Mouse (Mus musculus) midbrain, embryonic 14.5 days (tissue): Measurements from ENCODE around the gene Tldc1. TPM values are rescaled to one million over a fixed set of nuclear protein-coding genes. Genes with fewer than 3 reads are reported as not detected.

Source experiments
- ATAC-seq: fragments of 200-750 bp; cut with Nextera tagmentation; 2 replicates; pipeline ENCODE4 v1.8.0; 2017; ENCODE audit warnings: moderate number of reproducible peaks, moderate library complexity; ENCODE audit not compliant: low FRiP score, low TSS enrichment
- DNase-seq: peaks from one replicate; pipeline ENCODE4 v3.0.0-alpha.2; 2015
- H3K27ac ChIP-seq: fragments of 300-500 bp; sonication (generic); replicated peaks from 2 replicates; pipeline ENCODE4 v1.5.1; 2014; ENCODE audit warnings: mild to moderate bottlenecking, low read depth, low read length, moderate library complexity
- H3K27me3 ChIP-seq: fragments of 300-500 bp; sonication (generic); 2 replicates; pipeline ENCODE4 v1.6.1; 2014; ENCODE audit warnings: low read length, control low read depth, mixed read lengths; ENCODE audit not compliant: control insufficient read depth, insufficient read depth
- H3K36me3 ChIP-seq: fragments of 300-500 bp; sonication (generic); 2 replicates; pipeline ENCODE4 v1.6.1; 2014; ENCODE audit warnings: low read length, control low read depth; ENCODE audit not compliant: control insufficient read depth, insufficient read depth
- H3K4me1 ChIP-seq: fragments of 300-500 bp; sonication (generic); 2 replicates; pipeline ENCODE4 v1.6.1; 2014; ENCODE audit warnings: mild to moderate bottlenecking, antibody characterized with exemption, low read length, control low read depth; ENCODE audit not compliant: control insufficient read depth, insufficient read depth
- H3K4me2 ChIP-seq: fragments of 300-500 bp; sonication (generic); 2 replicates; pipeline ENCODE4 v1.6.1; 2014; ENCODE audit warnings: mild to moderate bottlenecking, low read length, moderate library complexity
- H3K4me3 ChIP-seq: fragments of 300-500 bp; sonication (generic); replicated peaks from 2 replicates; pipeline ENCODE4 v1.5.1; 2014; ENCODE audit warnings: low read depth, low read length
- H3K9ac ChIP-seq: fragments of 300-500 bp; sonication (generic); replicated peaks from 2 replicates; pipeline ENCODE4 v1.6.1; 2014; ENCODE audit warnings: mild to moderate bottlenecking, low read length, moderate library complexity
- H3K9me3 ChIP-seq: fragments of 300-500 bp; sonication (generic); 2 replicates; pipeline ENCODE4 v1.6.1; 2016; ENCODE audit warnings: low read length, control low read depth, mixed read lengths; ENCODE audit not compliant: control insufficient read depth
- WGBS: fragments of 180-500 bp; shearing (Covaris S2); extraction: QIAGEN DNeasy Blood & Tissue Kit; methylation state at CpG from one replicate; pipeline ENCODE4 v1.1.7; 2014; 5-methylcytosine and 5-hydroxymethylcytosine counted together
- polyA plus RNA-seq: library from polyadenylated mRNA; unstranded; fragments of >200 nt; fragmentation: Nextera tagmentation; extraction: Ambion mirVana; gene quantifications from 2 replicates; pipeline ENCODE4 v1.2.1, GENCODE M21; 2014

Gene Tldc1
- polyA plus RNA-seq, 1 experiment from 2014 or later: 5.8 TPM

DNA sequence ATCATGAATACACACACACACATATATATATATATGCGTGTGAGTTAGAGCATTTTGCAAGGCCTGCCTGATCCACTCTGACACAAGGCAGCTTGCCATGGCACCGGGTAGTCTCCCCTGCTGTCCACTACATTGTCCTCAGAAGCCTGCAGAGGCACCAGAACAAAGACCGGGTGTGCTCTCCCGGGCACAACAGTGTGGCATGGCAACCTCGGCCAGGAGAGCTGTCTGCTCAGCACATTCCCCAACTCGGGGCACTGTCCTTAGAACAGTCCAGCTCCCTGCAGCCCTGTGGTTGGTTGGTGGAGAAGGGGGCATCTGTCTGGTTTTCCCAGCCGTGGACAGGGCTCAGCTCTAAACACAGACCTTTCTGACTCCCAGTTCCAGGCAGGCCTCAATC lies 41.1 kb upstream of the Tldc1 start:
- no peak overlapping the region for H3K27ac ChIP-seq
- no peaks in the 10 kb centered on the region for H3K27me3 ChIP-seq
- WGBS: 64% methylated on average over 7 of the region's 7 CpGs
- H3K9ac ChIP-seq: no peak overlapping the region
- no peak overlapping the region for H3K4me3 ChIP-seq
- ATAC-seq (no peak), DNase-seq (no peak)
- H3K36me3 ChIP-seq: peaks cover 25% of the 10 kb centered on the region
- no peaks in the 10 kb centered on the region for H3K4me1 ChIP-seq
- H3K4me2 ChIP-seq: no peak overlapping the region
- H3K9me3 ChIP-seq: no peaks in the 10 kb centered on the region

DNA sequence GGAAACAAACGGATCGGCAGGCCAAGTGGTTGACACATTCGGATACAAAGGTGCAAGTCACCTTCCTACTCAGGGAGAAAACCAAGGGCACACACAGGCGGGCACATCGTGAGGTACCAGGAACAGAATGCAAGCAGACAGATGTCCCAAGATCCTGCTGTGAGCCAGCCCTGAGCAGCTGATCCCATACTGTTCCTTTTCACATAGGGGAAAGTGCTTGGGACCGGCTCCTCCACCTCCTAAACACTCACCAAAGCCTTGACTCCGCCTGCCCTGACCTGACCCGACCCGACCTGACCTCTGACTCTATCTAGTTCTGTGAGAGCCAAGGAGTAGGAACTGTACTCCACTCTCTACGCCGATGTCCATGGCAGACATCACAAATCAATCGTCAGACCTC lies 39.2 kb upstream of the Tldc1 start:
- ATAC-seq (no peak), DNase-seq (no peak)
- no peak overlapping the region for H3K4me2 ChIP-seq
- H3K27me3 ChIP-seq: no peaks in the 10 kb centered on the region
- no peak overlapping the region for H3K4me3 ChIP-seq
- no peaks in the 10 kb centered on the region for H3K9me3 ChIP-seq
- H3K36me3 ChIP-seq: peaks cover 21% of the 10 kb centered on the region
- H3K4me1 ChIP-seq: no peaks in the 10 kb centered on the region
- no peak overlapping the region for H3K27ac ChIP-seq
- no peak overlapping the region for H3K9ac ChIP-seq
- 33% methylated on average over 12 of the region's 12 CpGs for WGBS

DNA sequence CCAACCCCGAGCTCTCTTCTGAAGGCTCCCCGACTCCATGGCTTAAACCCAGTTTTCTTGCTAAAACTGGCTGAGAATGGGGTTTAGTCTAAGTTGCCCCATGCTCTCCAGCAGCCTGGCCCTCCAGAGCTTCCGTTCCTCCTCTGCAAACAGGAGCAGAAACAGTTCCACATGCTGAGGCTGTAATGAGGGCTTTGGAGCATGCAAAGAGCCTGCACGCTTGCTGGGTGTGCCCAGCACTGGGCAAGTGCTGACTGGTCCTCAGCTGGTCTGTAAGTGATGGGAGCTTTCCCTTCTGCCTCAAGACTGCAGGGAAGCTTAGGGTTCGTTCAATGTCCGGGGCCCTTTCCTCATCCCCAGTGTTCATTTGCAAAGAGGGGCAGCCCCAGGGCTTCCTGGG lies 38.0 kb upstream of the Tldc1 start:
- ATAC-seq: no peak
- no peak for DNase-seq
- no peaks in the 10 kb centered on the region for H3K9me3 ChIP-seq
- 75% methylated on average over 6 of the region's 6 CpGs for WGBS
- H3K27ac ChIP-seq: no peak overlapping the region
- H3K4me3 ChIP-seq: no peak overlapping the region
- H3K4me2 ChIP-seq: no peak overlapping the region
- no peaks in the 10 kb centered on the region for H3K27me3 ChIP-seq
- H3K4me1 ChIP-seq: peaks cover 4% of the 10 kb centered on the region
- H3K36me3 ChIP-seq: peaks cover 15% of the 10 kb centered on the region
- no peak overlapping the region for H3K9ac ChIP-seq

DNA sequence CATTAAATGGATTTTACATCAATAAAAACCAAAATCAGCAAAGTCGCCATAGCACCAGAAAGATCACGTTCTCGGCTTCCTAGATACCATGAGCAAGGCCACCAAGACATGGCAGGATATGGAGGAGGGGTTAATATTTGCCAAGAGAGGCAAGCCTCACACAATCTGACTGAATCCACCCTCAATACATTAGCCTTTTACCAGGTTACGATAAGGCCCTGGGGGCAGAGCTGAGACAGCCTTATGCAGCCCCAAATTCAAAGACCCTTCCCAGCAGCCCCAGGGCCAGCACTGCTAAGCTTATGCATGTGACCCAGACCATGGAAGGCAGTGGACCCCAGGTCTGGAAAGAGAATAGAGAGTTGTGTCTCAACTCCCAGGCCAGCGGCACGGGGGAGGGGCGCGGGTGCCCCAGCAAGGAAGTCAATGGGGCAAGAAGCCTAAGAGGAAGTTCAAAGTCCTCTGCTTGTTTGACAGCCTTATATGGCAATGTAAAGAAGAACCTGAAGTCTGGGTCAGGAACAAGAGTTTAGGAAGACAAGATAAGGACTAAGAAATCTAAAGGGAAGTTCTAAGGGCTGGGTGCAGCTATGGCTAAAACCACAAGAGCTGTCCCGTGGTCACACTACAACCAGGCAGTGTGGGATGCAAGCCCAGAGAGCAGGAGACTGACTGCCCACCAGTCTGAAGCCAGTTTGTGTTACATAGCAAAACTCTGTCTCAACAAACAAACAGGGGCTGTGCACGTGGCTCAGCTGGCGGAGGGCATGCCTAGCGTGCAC lies 34.6 kb upstream of the Tldc1 start:
- no peaks in the 10 kb centered on the region for H3K9me3 ChIP-seq
- peaks cover 22% of the 10 kb centered on the region for H3K4me1 ChIP-seq
- no peak overlapping the region for H3K9ac ChIP-seq
- peaks cover 14% of the 10 kb centered on the region for H3K36me3 ChIP-seq
- no peaks in the 10 kb centered on the region for H3K27me3 ChIP-seq
- H3K4me3 ChIP-seq: no peak overlapping the region
- DNase-seq: no peak
- H3K27ac ChIP-seq: no peak overlapping the region
- WGBS: 76% methylated on average over 12 of the region's 12 CpGs
- no peak overlapping the region for H3K4me2 ChIP-seq
- ATAC-seq: no peak

DNA sequence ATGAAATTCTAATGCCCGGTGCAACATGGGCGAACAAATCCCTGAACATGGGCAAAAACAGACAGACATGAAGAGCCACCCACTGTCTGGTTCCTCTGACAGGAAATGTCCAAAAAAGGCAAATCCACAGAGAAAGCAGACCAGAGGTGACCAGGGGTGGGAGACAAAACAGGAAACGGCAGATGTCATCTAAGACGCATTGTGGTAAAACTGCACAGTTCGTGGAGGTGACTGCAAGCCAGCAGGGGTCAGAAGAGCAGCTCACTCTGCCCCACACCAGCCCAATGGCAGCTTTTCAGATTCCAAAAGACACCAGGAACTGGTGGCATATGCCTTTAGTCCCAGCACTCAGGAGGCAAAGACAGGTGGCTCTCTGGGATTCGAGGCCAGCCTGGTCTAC lies 33.7 kb upstream of the Tldc1 start:
- H3K9me3 ChIP-seq: no peaks in the 10 kb centered on the region
- peaks cover 14% of the 10 kb centered on the region for H3K36me3 ChIP-seq
- H3K27me3 ChIP-seq: no peaks in the 10 kb centered on the region
- DNase-seq (no peak), ATAC-seq (no peak)
- H3K27ac ChIP-seq: no peak overlapping the region
- H3K4me3 ChIP-seq: no peak overlapping the region
- peaks cover 22% of the 10 kb centered on the region for H3K4me1 ChIP-seq
- WGBS: 63% methylated on average over 6 of the region's 6 CpGs
- H3K9ac ChIP-seq: no peak overlapping the region
- H3K4me2 ChIP-seq: no peak overlapping the region

DNA sequence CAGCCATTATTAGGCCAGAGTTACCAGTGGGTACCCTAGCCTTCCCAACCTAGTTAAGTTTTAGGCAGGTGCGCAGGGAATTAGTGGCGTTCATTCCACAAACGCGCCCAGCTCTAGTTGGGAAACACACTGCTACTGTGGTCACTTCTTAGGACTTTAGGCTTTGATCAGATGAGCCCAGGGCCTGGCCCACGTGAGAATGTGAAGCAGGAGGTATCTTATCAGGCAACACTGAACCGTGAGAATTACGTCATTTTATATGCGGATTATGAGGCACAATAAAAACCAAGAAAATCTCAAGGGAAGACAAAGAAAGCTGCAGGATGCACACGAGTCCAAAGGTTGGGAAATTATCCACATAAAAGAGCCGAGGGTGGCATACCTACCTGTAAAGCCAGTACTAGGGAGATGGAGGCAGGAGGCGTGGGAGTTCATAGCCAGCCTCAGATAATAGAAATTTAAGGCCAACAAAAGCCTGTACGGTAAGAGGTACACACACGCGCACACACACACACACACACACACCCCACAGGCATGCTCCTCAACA lies 32.8 kb upstream of the Tldc1 start:
- Histone ChIP-seq H3K27ac (peak overlapping the region; percentile 41; the same call in 1 of the 2 replicates), H3K4me2 (no peak overlapping the region), H3K9ac (no peak overlapping the region), H3K9me3 (no peaks in the 10 kb centered on the region), H3K4me3 (no peak overlapping the region), H3K4me1 (peaks cover 22% of the 10 kb centered on the region), H3K36me3 (peaks cover 14% of the 10 kb centered on the region), H3K27me3 (no peaks in the 10 kb centered on the region)
- WGBS: 67% methylated on average over 14 of the region's 14 CpGs
- no peak for ATAC-seq
- DNase-seq: no peak

DNA sequence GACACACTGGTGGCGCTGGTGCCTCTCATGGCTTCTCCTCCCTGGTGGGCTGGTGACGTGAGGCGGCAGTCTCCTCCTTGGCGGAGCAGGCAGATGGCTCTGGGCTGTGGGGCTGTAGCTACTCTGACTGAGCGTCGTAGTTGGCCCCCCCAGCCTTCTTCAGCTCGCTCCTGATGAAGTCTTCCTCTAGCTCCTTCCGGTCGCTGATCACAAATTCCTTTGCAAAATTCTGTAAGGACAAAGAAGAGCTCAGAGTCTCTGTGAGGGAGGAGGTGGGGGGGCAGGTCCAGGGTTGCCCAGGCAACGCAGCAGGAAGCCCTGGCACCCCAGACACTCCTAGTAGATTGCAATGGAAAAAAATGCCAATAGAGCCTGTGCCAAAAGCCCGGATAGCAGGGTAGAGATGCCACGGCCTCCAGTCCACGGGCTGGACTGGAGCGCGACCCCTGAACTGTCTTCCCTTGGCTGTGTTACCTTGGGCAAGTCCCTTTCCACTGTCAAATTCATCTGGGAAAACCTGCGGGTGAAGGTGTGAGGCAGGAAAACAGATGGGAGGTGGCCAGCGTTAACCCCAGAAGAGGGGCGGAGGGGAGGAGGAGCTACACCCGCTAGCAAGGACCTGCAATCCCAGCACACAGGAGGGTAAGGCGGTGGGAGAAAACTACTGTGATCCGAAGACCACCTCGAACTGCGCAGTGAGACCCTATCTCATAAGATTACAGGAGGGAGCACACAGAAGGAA lies 32.1 kb upstream of the Tldc1 start:
- peaks cover 14% of the 10 kb centered on the region for H3K36me3 ChIP-seq
- peaks cover 22% of the 10 kb centered on the region for H3K4me1 ChIP-seq
- peak overlapping the region; percentile 55 for H3K27ac ChIP-seq
- H3K9me3 ChIP-seq: no peaks in the 10 kb centered on the region
- H3K4me2 ChIP-seq: peak overlapping the region; percentile 8; the same call in 1 of the 2 replicates
- 38% methylated on average over 23 of the region's 23 CpGs for WGBS
- DNase-seq: peak; percentile 74
- ATAC-seq: peak; percentile 54; the same call in 1 of the 2 replicates
- H3K9ac ChIP-seq: no peak overlapping the region
- no peaks in the 10 kb centered on the region for H3K27me3 ChIP-seq
- no peak overlapping the region for H3K4me3 ChIP-seq

DNA sequence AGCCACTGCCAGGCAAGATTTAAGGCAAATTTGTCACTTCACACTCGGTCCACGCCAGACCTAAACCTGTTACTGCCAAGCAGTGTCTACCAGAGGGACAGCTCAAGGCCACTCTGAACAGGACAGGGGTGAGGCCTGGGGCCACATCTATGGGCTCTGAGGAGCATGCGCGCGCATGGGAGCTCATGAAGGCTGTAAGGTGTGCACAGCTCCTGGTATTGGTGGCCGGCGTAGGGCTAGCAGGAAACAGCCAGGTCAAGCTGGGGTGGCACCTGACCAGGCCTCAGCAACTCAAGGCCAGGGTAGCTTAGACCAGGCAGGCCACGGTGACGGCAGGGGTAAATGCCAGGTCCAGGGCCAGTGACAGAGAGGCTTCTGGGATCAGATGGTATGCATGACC lies 31.4 kb upstream of the Tldc1 start:
- ATAC-seq (no peak), DNase-seq (no peak)
- WGBS: 90% methylated on average over 9 of the region's 9 CpGs
- Histone ChIP-seq H3K27ac (peak overlapping the region; percentile 55; the same call in 1 of the 2 replicates), H3K36me3 (peaks cover 14% of the 10 kb centered on the region), H3K9me3 (no peaks in the 10 kb centered on the region), H3K4me1 (peaks cover 22% of the 10 kb centered on the region), H3K4me3 (no peak overlapping the region), H3K27me3 (no peaks in the 10 kb centered on the region), H3K4me2 (no peak overlapping the region), H3K9ac (no peak overlapping the region)
